Mouse (Mus musculus): Measurements from ENCODE around the gene Kremen2.
"Not testable (repeated sequence)": the region's sequence is repeated elsewhere in the genome, so short reads cannot be mapped to it uniquely, and the experiment has no call there.

The Kremen2 gene

GRCm38 (mm10) chr17:23745301-23746251 is at the start of gene Kremen2:
TSS of gene Kremen2 (minus strand) at chr17:23745833.
- DNase-seq: no peak

GRCm38 (mm10) chr17:23795323-23795722 is 49.7 kb upstream of the Kremen2 start:
- DNase-seq: no peak

GRCm38 (mm10) chr17:23791079-23791357 is 45.4 kb upstream of the Kremen2 start:
- no peak for DNase-seq

- peak; percentile 58 to 63 for DNase-seq
Observed at GRCm38 (mm10) chr17:23790269-23791078, 44.8 kb upstream of the Kremen2 start, which contains the start of gene Srrm2. TSS of gene Srrm2 (plus strand) at chr17:23790532.

GRCm38 (mm10) chr17:23789749-23790268 is 44.2 kb upstream of the Kremen2 start:
- DNase-seq: no peak

- DNase-seq: no peak
Observed at GRCm38 (mm10) chr17:23788973-23789372, 43.3 kb upstream of the Kremen2 start.

GRCm38 (mm10) chr17:23786510-23786931 is 40.9 kb upstream of the Kremen2 start:
- DNase-seq: no peak

- DNase-seq: peak; percentile 86 to 91
Observed at GRCm38 (mm10) chr17:23785561-23786471, 40.2 kb upstream of the Kremen2 start, which contains the start of gene Flywch2. TSS of gene Flywch2 (minus strand) at chr17:23786081.

- DNase-seq: no peak
Observed at GRCm38 (mm10) chr17:23783352-23783751, 37.7 kb upstream of the Kremen2 start.

GRCm38 (mm10) chr17:23778447-23778846 is 32.8 kb upstream of the Kremen2 start:
- peak; percentile 32 to 59 for DNase-seq

- no peak for DNase-seq
Observed at GRCm38 (mm10) chr17:23777141-23777540, 31.5 kb upstream of the Kremen2 start.

- DNase-seq: no peak
Observed at GRCm38 (mm10) chr17:23776216-23776615, 30.6 kb upstream of the Kremen2 start.

GRCm38 (mm10) chr17:23774090-23774489 is 28.5 kb upstream of the Kremen2 start:
- DNase-seq: peak; percentile 86

GRCm38 (mm10) chr17:23773676-23774075 is 28.0 kb upstream of the Kremen2 start:
- no peak for DNase-seq

GRCm38 (mm10) chr17:23772219-23772556 is 26.6 kb upstream of the Kremen2 start:
- not testable (repeated sequence) for DNase-seq

- DNase-seq: peak; percentile 99
Observed at GRCm38 (mm10) chr17:23771284-23772218, 25.9 kb upstream of the Kremen2 start, which contains the start of gene Flywch1. TSS of gene Flywch1 (minus strand) at chr17:23771602.

GRCm38 (mm10) chr17:23770896-23771283 is 25.3 kb upstream of the Kremen2 start:
- peak in 1 of 2 experiments; percentile 17 for DNase-seq

GRCm38 (mm10) chr17:23770493-23770892 is 24.9 kb upstream of the Kremen2 start:
- no peak for DNase-seq

GRCm38 (mm10) chr17:23762976-23763375 is 17.3 kb upstream of the Kremen2 start:
- DNase-seq: no peak

GRCm38 (mm10) chr17:23761155-23761554 is 15.5 kb upstream of the Kremen2 start:
- DNase-seq: no peak

GRCm38 (mm10) chr17:23760231-23760630 is 14.6 kb upstream of the Kremen2 start:
- DNase-seq: no peak

Measured in lung, adult 18-20 months (tissue).